Mouse (Mus musculus): Measurements from ENCODE around the gene B230307C23Rik.

DNA sequence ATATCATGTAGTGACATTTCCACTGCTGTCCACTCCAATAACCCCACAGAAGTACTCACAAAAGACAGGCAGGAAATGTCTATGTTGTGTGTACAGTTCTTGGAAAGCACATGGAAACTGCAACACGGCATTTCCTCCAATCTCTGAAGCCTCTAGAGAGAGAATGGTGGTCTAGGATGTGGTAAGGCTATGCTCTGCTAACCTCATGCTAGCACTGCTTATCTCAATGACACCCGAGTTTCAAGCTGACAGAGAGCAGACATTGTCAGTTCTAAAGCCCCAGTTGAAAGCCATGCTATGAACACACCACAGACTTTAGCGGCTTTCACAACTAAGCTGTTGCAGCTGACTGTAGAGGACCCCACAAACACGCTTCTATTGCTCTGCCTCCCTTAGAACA is 48.3 kb upstream of the B230307C23Rik start:
- no peak for TF ChIP-seq POLR2A (IDR thresholded peaks at IDR 0.05; ENCODE audit: low read depth, low read length)
- no peak for TF ChIP-seq CTCF (conservative IDR thresholded peaks at IDR 0.05; ENCODE audit: insufficient read depth, insufficient read length, low read depth, low read length)
